Mouse (Mus musculus): ENCODE results near the gene Hist1h4a. TPM values are rescaled to one million over a fixed set of nuclear protein-coding genes. Genes with fewer than 3 reads are reported as not detected.
A peak's percentile ranks its signal among the peaks of the same experiment; 100 is the strongest.
"Not testable (repeated sequence)": the region's sequence is repeated elsewhere in the genome, so short reads cannot be mapped to it uniquely, and the experiment has no call there.

Gene Hist1h4a
- polyA plus RNA-seq, 1 experiment from 2014 or later = not detected

DNA sequence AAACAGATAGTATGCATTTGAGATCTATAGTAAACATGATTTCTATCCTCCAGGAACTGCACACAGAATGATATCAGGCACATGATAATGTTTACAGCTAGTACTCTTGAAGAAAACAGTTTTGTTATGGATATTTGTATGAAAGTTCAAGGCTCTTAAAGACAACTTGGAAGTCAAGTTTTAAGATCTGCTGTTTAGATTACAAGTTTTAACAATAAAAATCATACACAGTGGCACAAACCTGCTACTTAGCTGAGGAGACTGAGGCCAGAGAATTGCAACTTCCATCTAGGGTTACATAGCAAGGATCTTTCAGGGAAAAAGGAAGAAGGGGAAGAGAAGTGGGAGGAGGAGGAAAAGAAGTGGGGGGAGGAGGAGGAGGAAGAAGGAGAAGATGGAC, 6.0 kb downstream of the Hist1h4a start:
- H3K9ac ChIP-seq = no peak overlapping the region
- H3K4me2 ChIP-seq = no peak overlapping the region
- H3K9me3 ChIP-seq = no peaks in the 10 kb centered on the region
- 0 out of 2 replicates have a peak overlapping the region, but pooled peaks have one; percentile 42 for H3K27ac ChIP-seq
- no peak overlapping the region for H3K4me3 ChIP-seq (replicated peaks)
- no peaks in the 10 kb centered on the region for H3K36me3 ChIP-seq (replicated peaks)
- H3K4me1 ChIP-seq = peaks cover 10% of the 10 kb centered on the region
- ATAC-seq (ENCODE audit: low FRiP score) = no peak
- H3K27me3 ChIP-seq = no peaks in the 10 kb centered on the region

DNA sequence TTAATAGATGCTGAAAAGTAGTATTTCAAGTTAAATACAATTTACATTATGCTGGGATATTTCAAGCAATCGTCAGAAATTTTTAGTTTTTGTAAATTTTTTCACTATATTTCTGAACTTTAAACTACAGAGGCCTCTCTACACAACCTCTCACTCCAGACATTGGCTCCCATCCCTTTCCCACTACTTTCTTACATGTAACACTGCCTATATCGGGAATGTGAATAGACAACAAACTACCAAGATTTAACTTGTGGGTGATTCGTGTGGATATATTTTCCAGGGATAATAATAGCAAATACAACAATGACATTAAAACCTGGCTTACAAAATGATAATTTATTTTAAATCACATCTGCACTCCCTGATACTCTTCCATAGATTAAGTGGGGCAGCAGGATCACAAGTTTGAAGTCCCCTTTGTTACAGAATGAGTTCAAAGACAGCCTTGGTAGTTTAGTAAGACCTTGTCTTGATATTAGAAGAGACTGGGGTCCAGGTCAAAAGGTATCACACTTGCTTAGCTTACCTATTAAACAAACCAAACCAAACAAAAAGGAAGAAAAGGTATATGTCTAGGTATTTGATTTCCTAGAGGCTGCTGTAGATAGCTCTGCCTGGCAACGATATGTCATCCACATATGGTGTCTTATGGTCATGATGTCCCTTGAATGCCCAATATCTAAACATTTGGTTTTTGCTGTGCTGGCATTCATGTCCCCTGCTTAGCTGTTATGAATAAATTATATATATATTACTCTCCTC, 7.5 kb downstream of the Hist1h4a start:
- H3K9me3 ChIP-seq = no peaks in the 10 kb centered on the region
- no peak for ATAC-seq (ENCODE audit: low FRiP score)
- no peak overlapping the region for H3K9ac ChIP-seq
- H3K4me1 ChIP-seq = peaks cover 7% of the 10 kb centered on the region
- H3K27me3 ChIP-seq = no peaks in the 10 kb centered on the region
- peak overlapping the region; percentile 58 for H3K4me2 ChIP-seq
- 52% methylated on average over 4 of the region's 4 CpGs for WGBS
- peak overlapping the region; percentile 68 for H3K27ac ChIP-seq
- peak overlapping the region; percentile 40; the same call in 1 of the 2 replicates for H3K4me3 ChIP-seq (replicated peaks)
- H3K36me3 ChIP-seq (replicated peaks) = no peaks in the 10 kb centered on the region

GRCm38 (mm10) chr13:23752742-23753172, 8.3 kb downstream of the Hist1h4a start:
- Histone ChIP-seq H3K27me3 (no peaks in the 10 kb centered on the region), H3K9me3 (no peaks in the 10 kb centered on the region), H3K4me1 (peaks cover 10% of the 10 kb centered on the region), H3K4me3 (replicated peaks) (peak overlapping the region; percentile 40), H3K4me2 (peak overlapping the region; percentile 58), H3K27ac (peak overlapping the region; percentile 91), H3K36me3 (replicated peaks) (no peaks in the 10 kb centered on the region), H3K9ac (peak overlapping the region; percentile 57)
- no peak for ATAC-seq (ENCODE audit: low FRiP score)
- under 1% methylated on average over 6 of the region's 6 CpGs for WGBS

DNA sequence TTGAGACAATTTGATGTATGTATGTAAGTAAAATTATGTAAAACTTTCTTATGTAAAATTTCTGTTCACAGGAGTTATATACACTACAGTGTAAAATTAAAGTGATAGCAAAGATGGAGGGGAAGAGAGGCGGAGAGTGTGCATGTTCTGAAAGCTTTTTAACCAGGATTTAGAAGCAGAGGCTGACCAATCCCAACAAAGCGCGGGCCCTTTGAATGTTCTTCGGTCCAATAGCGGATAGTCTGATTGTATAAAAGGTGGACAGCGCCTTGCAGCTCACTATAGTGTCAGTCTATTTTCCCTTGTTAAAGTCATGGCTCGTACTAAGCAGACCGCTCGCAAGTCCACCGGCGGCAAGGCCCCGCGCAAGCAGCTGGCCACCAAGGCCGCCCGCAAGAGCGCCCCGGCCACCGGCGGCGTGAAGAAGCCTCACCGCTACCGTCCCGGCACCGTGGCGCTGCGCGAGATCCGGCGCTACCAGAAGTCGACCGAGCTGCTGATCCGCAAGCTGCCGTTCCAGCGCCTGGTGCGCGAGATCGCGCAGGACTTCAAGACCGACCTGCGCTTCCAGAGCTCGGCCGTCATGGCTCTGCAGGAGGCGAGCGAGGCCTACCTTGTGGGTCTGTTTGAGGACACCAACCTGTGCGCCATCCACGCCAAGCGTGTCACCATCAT, 8.8 kb downstream of the Hist1h4a start, which contains the start of gene Hist1h3b:
TSS of gene Hist1h3b (plus strand) at position 201 of the 675 bp plus-strand sequence.
- not testable (repeated sequence) for H3K36me3 ChIP-seq (replicated peaks); H3K27me3 ChIP-seq; H3K4me1 ChIP-seq; H3K9me3 ChIP-seq
- 0% methylated on average over 18 of the region's 47 CpGs for WGBS
- H3K27ac ChIP-seq = peak within 1 kb of the TSS; percentile 98
- H3K9ac ChIP-seq = peak within 1 kb of the TSS; percentile 57
- peak within 1 kb of the TSS; percentile 47 for H3K4me3 ChIP-seq (replicated peaks)
- peak; percentile 90 for ATAC-seq (ENCODE audit: low FRiP score)
- peak within 1 kb of the TSS; percentile 59 for H3K4me2 ChIP-seq

- Histone ChIP-seq H3K4me1 (peaks cover 8% of the 10 kb centered on the region), H3K27me3 (no peaks in the 10 kb centered on the region), H3K4me2 (peak overlapping the region; percentile 59), H3K27ac (peak overlapping the region; percentile 98), H3K9ac (peak overlapping the region; percentile 56), H3K4me3 (replicated peaks) (peak overlapping the region; percentile 47), H3K36me3 (replicated peaks) (no peaks in the 10 kb centered on the region), H3K9me3 (no peaks in the 10 kb centered on the region)
- peak; percentile 15; the same call in 1 of the 2 replicates for ATAC-seq (ENCODE audit: low FRiP score)
- 2% methylated on average over 11 of the region's 11 CpGs for WGBS
Measured at GRCm38 (mm10) chr13:23751478-23751956, 9.5 kb downstream of the Hist1h4a start.

- Histone ChIP-seq H3K27ac (peak within 1 kb of the TSS; percentile 98), H3K4me2 (peak within 1 kb of the TSS; percentile 59), H3K4me3 (replicated peaks) (peak within 1 kb of the TSS; percentile 47), H3K9ac (peak within 1 kb of the TSS; percentile 56)
- not testable (repeated sequence) for H3K36me3 ChIP-seq (replicated peaks); H3K9me3 ChIP-seq; H3K27me3 ChIP-seq; H3K4me1 ChIP-seq
- ATAC-seq (ENCODE audit: low FRiP score) = peak; percentile 64
- under 1% methylated on average over 35 of the region's 47 CpGs for WGBS
Measured at GRCm38 (mm10) chr13:23750839-23751477, 10.1 kb downstream of the Hist1h4a start, which contains the start of gene Hist1h2ab. Hist1h2ab (plus strand) TSS chr13:23751126.

- WGBS = 92% methylated on average over 5 of the region's 5 CpGs
- H3K36me3 ChIP-seq (replicated peaks) = no peaks in the 10 kb centered on the region
- H3K27me3 ChIP-seq = no peaks in the 10 kb centered on the region
- no peak overlapping the region for H3K4me3 ChIP-seq (replicated peaks)
- peaks cover 9% of the 10 kb centered on the region for H3K4me1 ChIP-seq
- H3K27ac ChIP-seq = peak overlapping the region; percentile 79
- H3K4me2 ChIP-seq = no peak overlapping the region
- no peaks in the 10 kb centered on the region for H3K9me3 ChIP-seq
- H3K9ac ChIP-seq = no peak overlapping the region
- no peak for ATAC-seq (ENCODE audit: low FRiP score)
Measured at GRCm38 (mm10) chr13:23749563-23750121, 11.4 kb downstream of the Hist1h4a start.

DNA sequence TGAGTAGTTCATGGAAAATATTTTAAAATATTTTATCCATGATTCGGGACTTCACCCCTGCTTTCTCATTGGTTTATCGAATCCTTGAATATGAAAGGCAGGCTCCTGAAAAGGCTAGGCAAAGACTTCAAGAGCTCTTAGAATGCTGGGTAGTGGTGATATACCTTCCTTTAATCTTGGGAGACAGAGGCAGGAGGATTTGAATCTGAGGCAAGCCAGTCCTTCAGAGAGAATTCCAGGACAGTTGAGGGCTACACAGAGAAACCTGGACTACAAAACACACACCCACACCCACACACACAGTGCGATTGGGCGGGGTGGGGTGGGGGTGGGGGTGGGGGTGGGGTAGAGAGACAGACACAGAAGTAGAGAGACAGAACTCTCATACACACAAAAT, 13.1 kb downstream of the Hist1h4a start:
- Histone ChIP-seq H3K9me3 (no peaks in the 10 kb centered on the region), H3K36me3 (replicated peaks) (no peaks in the 10 kb centered on the region), H3K4me3 (replicated peaks) (0 out of 2 replicates have a peak overlapping the region, but pooled peaks have one; percentile 4), H3K27ac (peak overlapping the region; percentile 99), H3K4me2 (peak overlapping the region; percentile 63), H3K9ac (peak overlapping the region; percentile 48), H3K27me3 (no peaks in the 10 kb centered on the region), H3K4me1 (peaks cover 17% of the 10 kb centered on the region)
- WGBS = 7% methylated on average over 4 of the region's 4 CpGs
- ATAC-seq (ENCODE audit: low FRiP score) = no peak

- peak overlapping the region; percentile 99 for H3K27ac ChIP-seq
- H3K4me2 ChIP-seq = peak overlapping the region; percentile 63
- WGBS = 1% methylated on average over 11 of the region's 13 CpGs
- ATAC-seq (ENCODE audit: low FRiP score) = no peak
- no peaks in the 10 kb centered on the region for H3K27me3 ChIP-seq
- peak overlapping the region; percentile 45 for H3K4me3 ChIP-seq (replicated peaks)
- no peaks in the 10 kb centered on the region for H3K9me3 ChIP-seq
- no peaks in the 10 kb centered on the region for H3K36me3 ChIP-seq (replicated peaks)
- H3K4me1 ChIP-seq = peaks cover 17% of the 10 kb centered on the region
- peak overlapping the region; percentile 58 for H3K9ac ChIP-seq
Measured at GRCm38 (mm10) chr13:23747081-23747891, 13.7 kb downstream of the Hist1h4a start.

GRCm38 (mm10) chr13:23746201-23747080, 14.6 kb downstream of the Hist1h4a start, which contains the start of gene Hist1h2bb:
Hist1h2bb (plus strand) TSS chr13:23746734.
- Histone ChIP-seq H3K4me3 (replicated peaks) (peak within 1 kb of the TSS; percentile 45), H3K9ac (peak within 1 kb of the TSS; percentile 75), H3K4me1 (peaks cover 17% of the 10 kb centered on the region), H3K27ac (peak within 1 kb of the TSS; percentile 99), H3K4me2 (peak within 1 kb of the TSS; percentile 63)
- under 1% methylated on average over 40 of the region's 58 CpGs for WGBS
- H3K27me3 ChIP-seq; H3K9me3 ChIP-seq; H3K36me3 ChIP-seq (replicated peaks): not testable (repeated sequence)
- peak; percentile 92 for ATAC-seq (ENCODE audit: low FRiP score)

All from forebrain, embryonic 12.5 days (tissue).